Mouse (Mus musculus): Measurements from ENCODE around the gene Pigk.

DNA sequence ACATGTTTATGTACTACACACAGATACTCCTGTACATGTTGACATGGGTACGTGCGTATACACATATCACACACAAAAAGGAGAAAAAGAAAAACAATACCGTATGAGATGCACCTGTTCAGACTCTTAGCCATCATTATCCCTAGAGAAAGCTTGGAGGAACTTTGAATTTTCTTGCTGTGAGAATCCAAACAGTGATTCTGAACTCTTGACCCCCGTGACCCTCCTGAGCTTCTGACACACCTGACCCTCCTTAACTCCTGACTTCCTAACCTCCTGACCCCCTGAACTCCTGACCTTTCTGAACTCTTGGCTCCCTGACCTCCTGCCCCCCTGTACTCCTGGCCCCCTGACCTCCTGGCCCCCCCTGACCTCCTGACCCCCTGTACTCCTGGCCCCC lies 19.1 kb downstream of the Pigk start:
- TF ChIP-seq CTCF (IDR thresholded peaks at IDR 0.05; ENCODE audit: borderline replicate concordance, insufficient read depth, low read depth, low read length) (no peak), POLR2A (IDR thresholded peaks at IDR 0.05; ENCODE audit: borderline replicate concordance, insufficient read depth, low read length) (no peak)

Data from cerebellum, adult 2 months (tissue).